Mouse (Mus musculus) kidney, adult 2 months (tissue): ENCODE results near the gene Cadm2.

ENCODE experiments used
- CTCF ChIP-seq: fragments of 200-500 bp; conservative IDR thresholded peaks from 2 replicates; pipeline ENCODE4 v1.5.1; 2011; ENCODE audit warnings: low read depth, mild to moderate bottlenecking, control low read depth, low read length, moderate library complexity, mixed read lengths; ENCODE audit not compliant: insufficient read depth, insufficient read length
- POLR2A ChIP-seq: fragments of 200-500 bp; IDR thresholded peaks from one replicate; pipeline ENCODE4 v1.6.1; 2011; ENCODE audit warnings: low read depth, low read length, control low read depth

DNA sequence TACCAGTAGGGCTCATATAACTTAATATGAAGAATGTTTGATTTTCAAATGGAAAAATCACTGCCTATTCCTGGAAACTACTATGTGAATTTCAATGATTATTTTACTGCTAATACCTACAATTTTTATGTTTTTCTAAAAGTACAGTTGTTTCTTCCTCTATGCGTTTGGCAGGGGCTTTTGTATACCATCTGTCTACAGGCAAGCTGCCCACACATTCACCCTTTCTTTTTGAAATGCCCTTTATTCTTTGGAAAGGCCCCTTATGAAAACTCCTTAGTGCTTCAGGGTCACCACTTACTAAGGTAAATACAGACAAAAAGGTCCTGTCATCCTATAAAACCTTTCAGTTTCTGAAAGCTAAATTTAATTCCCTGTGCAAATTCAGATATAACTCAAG, 195.3 kb downstream of the Cadm2 start:
- TF ChIP-seq CTCF (no peak), POLR2A (no peak)
